ENCODE assay signal across 8 mouse cellular contexts in the genomic region with DNA sequence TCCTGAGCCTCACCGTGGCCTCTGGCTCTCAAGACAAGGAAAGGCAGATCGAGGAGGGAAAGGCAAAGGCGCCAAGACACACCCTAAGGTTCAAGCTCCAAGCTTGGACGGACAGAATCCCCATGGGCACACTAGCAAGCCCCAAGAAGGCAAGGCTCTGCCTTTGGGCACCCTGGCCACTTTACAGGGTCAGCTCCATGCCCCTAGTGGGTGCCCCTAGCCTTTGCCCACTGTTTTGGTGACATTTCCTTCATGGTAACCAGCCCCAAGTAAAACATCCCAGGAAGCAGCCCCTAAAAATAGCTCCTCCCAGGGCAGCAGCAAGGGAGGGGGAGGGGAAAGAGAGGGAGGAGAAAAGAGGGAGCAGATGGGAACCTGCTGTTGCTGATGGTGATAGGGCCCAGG. TPM values are rescaled to one million over a fixed set of nuclear protein-coding genes. Genes with fewer than 3 reads are reported as not detected.
DNase-seq lines count a peak whose midpoint lies in the region; ATAC-seq and TF ChIP-seq lines count a peak whose summit lies in the region.
"Had no signal": no experiment of that assay in that cellular context is flagged by ENCODE, and none has a peak within 500 bp of the region (broad histone marks: within the 10 kb centered on the region; RNA-seq: fewer than 3 reads in every experiment).

No protein-coding gene starts in this region.

- peaks cover 90% of the 10 kb centered on the region for H3K36me3 ChIP-seq in hindbrain, embryonic 13.5 days
- H3K36me3 ChIP-seq in hindbrain, postnatal 0 days (ENCODE audit: insufficient read depth, low read length): peaks cover 39% of the 10 kb centered on the region; the same call in 1 of the 2 replicates
- H3K36me3 ChIP-seq in spleen, adult 2 months (ENCODE audit: control insufficient read depth, insufficient read depth, low read length): no peaks in the 10 kb centered on the region
- peaks cover 15% of the 10 kb centered on the region for H3K36me3 ChIP-seq in stomach, postnatal 0 days (ENCODE audit: control insufficient read depth, insufficient read depth, low read length)

- H3K27me3 ChIP-seq in hindbrain, embryonic 13.5 days: no peaks in the 10 kb centered on the region
- no peaks in the 10 kb centered on the region for H3K27me3 ChIP-seq in hindbrain, postnatal 0 days (ENCODE audit: insufficient read depth, low read length)
- H3K27me3 ChIP-seq in spleen, adult 2 months (ENCODE audit: control insufficient read depth, insufficient read depth, low read length): no peaks in the 10 kb centered on the region
- no peaks in the 10 kb centered on the region for H3K27me3 ChIP-seq in stomach, postnatal 0 days (ENCODE audit: control insufficient read depth, insufficient read depth, low read length)

- no peak overlapping the region for H3K27ac ChIP-seq in hindbrain, embryonic 13.5 days
- no peak overlapping the region for H3K27ac ChIP-seq in hindbrain, postnatal 0 days
- H3K27ac ChIP-seq in spleen, adult 2 months (ENCODE audit: insufficient read depth, low read length): peak overlapping the region; percentile 78
- 0 out of 2 replicates have a peak overlapping the region, but pooled peaks have one; percentile 9 for H3K27ac ChIP-seq in stomach, postnatal 0 days (replicated peaks)

- WGBS in hindbrain, embryonic 13.5 days: 84% methylated on average over 4 of the region's 4 CpGs
- 80% methylated on average over 4 of the region's 4 CpGs for WGBS in hindbrain, postnatal 0 days
- 47% methylated on average over 4 of the region's 4 CpGs for WGBS in spleen, adult 2 months
- WGBS in stomach, postnatal 0 days: 47% methylated on average over 4 of the region's 4 CpGs

- no peak for TF ChIP-seq POLR2A in spleen, adult 2 months (IDR thresholded peaks at IDR 0.05; ENCODE audit: low read depth, low read length)

- peak overlapping the region; percentile 19; the same call in 1 of the 2 replicates for H3K9ac ChIP-seq in hindbrain, embryonic 13.5 days
- no peak overlapping the region for H3K9ac ChIP-seq in hindbrain, postnatal 0 days (replicated peaks; ENCODE audit: low read length)
- 0 out of 2 replicates have a peak overlapping the region, but pooled peaks have one; percentile 1 for H3K9ac ChIP-seq in stomach, postnatal 0 days (ENCODE audit: low read length)

- no peak for DNase-seq in hindbrain, postnatal 0 days (ENCODE audit: low spot score)
- DNase-seq in spleen, adult 2 months (ENCODE audit: low read depth in 1 of 2, low spot score in 2 of 2): no peak
- DNase-seq in spleen, postnatal 36 days (ENCODE audit: low spot score in 2 of 2): no peak
- peak; percentile 58 to 65 for DNase-seq in heart, postnatal 10 days
- no peak for DNase-seq in stomach, postnatal 0 days (ENCODE audit: low spot score)
- DNase-seq in cerebellum, postnatal 25 days: no peak

- no peak for TF ChIP-seq EP300 in stomach, postnatal 0 days (optimal IDR thresholded peaks at IDR 0.05)

- intact Hi-C loops in heart, postnatal 10 days (cut with DNase I): no loop called here

- H3K9me3 ChIP-seq in hindbrain, embryonic 13.5 days: no peaks in the 10 kb centered on the region
- no peaks in the 10 kb centered on the region for H3K9me3 ChIP-seq in hindbrain, postnatal 0 days (ENCODE audit: low read length)
- no peaks in the 10 kb centered on the region for H3K9me3 ChIP-seq in stomach, postnatal 0 days (ENCODE audit: control insufficient read depth, low read length)

- no peak overlapping the region for H3K4me3 ChIP-seq in hindbrain, embryonic 13.5 days
- no peak overlapping the region for H3K4me3 ChIP-seq in hindbrain, postnatal 0 days (ENCODE audit: low read length)
- no peak overlapping the region for H3K4me3 ChIP-seq in spleen, adult 2 months (ENCODE audit: extremely low read depth, insufficient read depth, insufficient read length)
- H3K4me3 ChIP-seq in stomach, postnatal 0 days (ENCODE audit: low read depth, low read length): no peak overlapping the region

- no peak overlapping the region for H3K4me2 ChIP-seq in hindbrain, embryonic 13.5 days
- no peak overlapping the region for H3K4me2 ChIP-seq in hindbrain, postnatal 0 days (ENCODE audit: low read depth, low read length)
- H3K4me2 ChIP-seq in stomach, postnatal 0 days (replicated peaks; ENCODE audit: low read depth): no peak overlapping the region

- peaks cover 37% of the 10 kb centered on the region for H3K4me1 ChIP-seq in hindbrain, embryonic 13.5 days (replicated peaks)
- peaks cover 6% of the 10 kb centered on the region; the same call in 1 of the 2 replicates for H3K4me1 ChIP-seq in hindbrain, postnatal 0 days (ENCODE audit: insufficient read depth, low read length)
- H3K4me1 ChIP-seq in spleen, adult 2 months (ENCODE audit: control insufficient read depth, insufficient read depth, insufficient read length): peaks cover 20% of the 10 kb centered on the region
- H3K4me1 ChIP-seq in stomach, postnatal 0 days (replicated peaks; ENCODE audit: control insufficient read depth, insufficient read depth): peaks cover 9% of the 10 kb centered on the region; the same call in 1 of the 2 replicates

- no peak for TF ChIP-seq CTCF in hindbrain, postnatal 0 days (IDR thresholded peaks at IDR 0.05; ENCODE audit: low read depth)
- no peak for TF ChIP-seq CTCF in spleen, adult 2 months (IDR thresholded peaks at IDR 0.05; ENCODE audit: extremely low read depth, insufficient read depth, insufficient read length, insufficient replicate concordance)
- TF ChIP-seq CTCF in stomach, postnatal 0 days (IDR thresholded peaks at IDR 0.05; ENCODE audit: low read depth): no peak

- ATAC-seq in hindbrain, embryonic 13.5 days (ENCODE audit: low FRiP score): no peak
- ATAC-seq in hindbrain, postnatal 0 days: no peak
- ATAC-seq in stomach, postnatal 0 days (ENCODE audit: low FRiP score, low TSS enrichment): no peak
- ATAC-seq: inflammation-experienced regulatory T-cells, adult 6 months had no signal

RNA-seq across cellular contexts. Expression of gene Camk2g, which starts 7.3 kb away (rescaled TPM):
- polyA plus RNA-seq in hindbrain, embryonic 13.5 days (2015; fragmentation: Nextera tagmentation; extraction: Ambion mirVana): 116 and 131 TPM in 2 replicates
- total RNA-seq in hindbrain, postnatal 0 days (2014; rRNA removed): 204 and 248 TPM in 2 replicates
- 291 and 299 TPM in 2 replicates for polyA plus RNA-seq in hindbrain, postnatal 0 days (2015; fragmentation: Nextera tagmentation; extraction: Ambion mirVana)
- polyA plus RNA-seq in spleen, adult 2 months (2012; rRNA removed): 15.7 and 15.8 TPM in 2 replicates
- 10 to 100 TPM; 48.5 to 59.8 TPM for total RNA-seq in heart, postnatal 10 days (2021)
- polyA plus RNA-seq in stomach, postnatal 0 days (2015; fragmentation: Nextera tagmentation; extraction: Ambion mirVana): 35.0 and 38.6 TPM in 2 replicates

RNA-seq across cellular contexts. Expression of gene Plau, which starts 49.8 kb away (rescaled TPM):
- polyA plus RNA-seq in hindbrain, embryonic 13.5 days (2015; fragmentation: Nextera tagmentation; extraction: Ambion mirVana): 0.40 and 0.45 TPM in 2 replicates
- total RNA-seq in hindbrain, postnatal 0 days (2014; rRNA removed): 1.2 and 1.4 TPM in 2 replicates
- 0.26 and 0.39 TPM in 2 replicates for polyA plus RNA-seq in hindbrain, postnatal 0 days (2015; fragmentation: Nextera tagmentation; extraction: Ambion mirVana)
- polyA plus RNA-seq in spleen, adult 2 months (2012; rRNA removed): 1.0 and 1.2 TPM in 2 replicates
- 1 to 10 TPM; 8.0 to 8.7 TPM for total RNA-seq in heart, postnatal 10 days (2021)
- 2.1 and 3.1 TPM in 2 replicates for polyA plus RNA-seq in stomach, postnatal 0 days (2015; fragmentation: Nextera tagmentation; extraction: Ambion mirVana)

RNA-seq across cellular contexts. Expression of gene Ndst2, which starts 52.3 kb away (rescaled TPM):
- polyA plus RNA-seq in hindbrain, embryonic 13.5 days (2015; fragmentation: Nextera tagmentation; extraction: Ambion mirVana): 16.7 and 19.1 TPM in 2 replicates
- 19.8 and 23.2 TPM in 2 replicates for total RNA-seq in hindbrain, postnatal 0 days (2014; rRNA removed)
- 12.4 and 16.7 TPM in 2 replicates for polyA plus RNA-seq in hindbrain, postnatal 0 days (2015; fragmentation: Nextera tagmentation; extraction: Ambion mirVana)
- polyA plus RNA-seq in spleen, adult 2 months (2012; rRNA removed): 41.6 and 43.2 TPM in 2 replicates
- total RNA-seq in heart, postnatal 10 days (2021): 10 to 100 TPM; 15.5 to 18.3 TPM
- 9.6 and 12.0 TPM in 2 replicates for polyA plus RNA-seq in stomach, postnatal 0 days (2015; fragmentation: Nextera tagmentation; extraction: Ambion mirVana)

Comparison
In these comparisons a context has a peak if more than half of its experiments do, and no peak if none do; other contexts are left out.
1. H3K27ac ChIP-seq: peak in spleen, adult 2 months (single experiment) and stomach, postnatal 0 days (single experiment); none in hindbrain, embryonic 13.5 days (single experiment) and hindbrain, postnatal 0 days (single experiment).
2. DNase-seq: peak in heart, postnatal 10 days (2 of 2); none in hindbrain, postnatal 0 days (single experiment), spleen, adult 2 months (0 of 2), spleen, postnatal 36 days (0 of 2), stomach, postnatal 0 days (single experiment) and cerebellum, postnatal 25 days (0 of 2).